Mouse (Mus musculus) frontal cortex, adult 2 months (tissue): ENCODE results near the gene B4galt5. TPM values are rescaled to one million over a fixed set of nuclear protein-coding genes. Genes with fewer than 3 reads are reported as not detected.
A peak's percentile ranks its signal among the peaks of the same experiment; 100 is the strongest.

Experiments used
- DNase-seq, 2 experiments: peaks; one replicate each; pipeline ENCODE4 v3.0.0; 2022; ENCODE audit warnings: low spot score in 1 of 2; ENCODE audit errors: extremely low spot score in 1 of 2
- polyA plus RNA-seq: library from polyadenylated mRNA; depleted of rRNA; stranded (reverse); fragments of >200 nt; gene quantifications from 2 replicates; pipeline ENCODE4 v1.2.3, GENCODE M21; 2012

The B4galt5 gene
- polyA plus RNA-seq, 1 experiment = 37.8 TPM

DNA sequence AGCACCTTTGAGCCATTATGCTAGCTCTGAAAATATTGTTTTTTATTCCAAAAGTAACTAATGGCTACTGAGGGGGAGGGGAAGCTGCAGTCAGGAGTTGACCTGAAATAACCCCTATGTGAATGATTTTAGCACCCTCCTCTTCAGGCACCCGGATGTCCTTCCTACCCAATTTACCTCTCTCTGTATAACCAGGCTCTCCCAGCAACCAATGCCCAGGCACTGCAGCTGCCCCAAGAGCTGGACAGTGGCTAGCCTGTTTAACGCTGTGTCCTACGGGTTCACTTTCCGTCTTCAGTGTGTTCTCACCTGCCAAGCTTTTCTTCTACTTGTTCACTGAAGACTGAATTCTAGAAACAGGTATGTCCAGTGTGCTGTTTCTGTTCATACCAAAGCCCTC is 14.7 kb downstream of the B4galt5 start:
- no peak for DNase-seq

DNA sequence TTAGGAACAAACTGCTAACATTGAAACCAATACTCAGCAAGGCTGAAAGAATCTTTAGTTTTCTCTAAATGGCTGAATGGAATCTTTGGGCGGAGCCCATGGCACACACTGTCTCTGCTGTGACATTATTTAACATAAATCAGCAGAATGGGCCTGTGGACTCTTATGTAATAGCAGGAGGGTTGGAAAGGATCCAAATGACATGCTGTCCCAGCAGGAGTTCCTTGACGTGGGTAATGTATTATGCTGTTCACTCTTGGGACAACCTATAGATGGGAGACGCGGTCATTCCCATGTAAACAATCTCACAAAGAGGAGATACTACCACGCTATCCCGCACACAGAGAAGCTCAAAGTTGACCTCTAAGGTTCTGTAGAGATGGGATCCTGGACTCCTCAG is 15.5 kb downstream of the B4galt5 start:
- no peak for DNase-seq

DNA sequence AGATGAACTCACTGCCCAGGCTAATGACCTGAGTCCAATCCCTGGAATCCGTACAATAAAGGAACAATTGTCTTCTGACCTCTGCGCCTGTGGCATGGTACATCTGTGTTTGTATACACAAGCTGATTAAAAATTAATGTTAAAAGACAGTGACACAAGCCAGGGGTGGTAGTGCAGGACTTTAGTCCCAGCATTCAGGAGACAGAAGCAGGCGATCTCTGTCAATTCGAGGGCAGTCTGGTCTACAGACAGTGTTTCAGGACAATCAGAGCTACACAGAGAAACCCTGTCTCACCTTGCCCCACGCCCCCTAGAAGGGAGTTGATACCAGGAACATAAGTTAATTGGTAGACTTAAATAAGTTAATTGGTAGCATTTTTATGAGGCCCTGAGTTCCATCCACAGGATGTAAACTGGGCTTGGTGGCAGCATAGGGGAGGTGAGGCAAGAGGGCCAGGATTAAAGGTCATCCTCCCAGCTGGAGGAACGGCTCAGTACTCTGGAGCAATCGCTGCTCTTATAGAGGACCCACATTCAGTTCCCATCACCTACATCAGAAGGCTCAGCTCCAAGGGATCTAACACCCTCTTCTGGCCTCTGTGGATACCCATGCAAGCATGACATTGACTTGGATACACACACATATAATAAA is 16.5 kb downstream of the B4galt5 start:
- no peak for DNase-seq

DNA sequence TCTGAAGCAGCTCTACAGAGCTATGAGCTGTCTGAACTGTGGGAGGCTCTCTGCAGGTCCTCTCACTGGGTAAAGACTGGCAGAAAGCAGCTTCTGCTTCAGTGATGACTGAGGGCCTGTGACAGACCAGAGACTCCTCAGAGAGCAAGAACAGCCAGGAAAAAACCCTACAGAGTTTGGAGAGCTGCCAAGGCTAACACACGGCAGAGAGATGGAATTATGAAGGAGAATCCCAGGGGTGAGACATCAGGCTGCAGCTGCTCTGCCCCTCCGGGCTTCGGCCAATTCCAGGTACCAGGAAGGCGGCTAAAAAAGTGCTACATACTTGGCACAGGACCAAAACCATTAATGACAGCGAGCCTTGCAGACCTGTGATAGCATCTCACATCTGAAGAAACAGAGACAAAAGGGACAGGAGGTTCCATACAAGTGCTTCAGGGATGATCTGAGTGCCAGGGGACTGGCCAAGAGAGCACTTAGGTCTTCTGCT is 17.5 kb downstream of the B4galt5 start:
- peak in 1 of 2 experiments; percentile 52 for DNase-seq

DNA sequence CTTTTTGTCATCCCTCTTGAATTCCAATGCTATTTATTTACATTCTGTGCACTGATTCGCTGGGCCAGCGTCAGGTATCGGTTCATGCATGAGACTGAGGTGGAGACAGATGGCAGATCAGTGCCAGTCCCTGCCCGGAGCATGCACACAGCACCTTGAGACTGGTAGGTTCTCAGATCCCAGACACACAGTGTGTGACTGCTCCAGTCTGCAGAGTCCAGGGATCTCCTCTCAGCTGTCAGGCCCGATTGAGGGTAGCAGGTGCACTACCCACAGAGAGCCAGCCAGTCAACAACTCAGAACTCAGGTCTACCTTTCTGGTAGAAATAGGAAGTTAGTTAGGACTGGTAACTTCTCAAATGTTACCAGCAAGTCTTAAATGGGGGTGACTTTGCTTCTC is 18.4 kb downstream of the B4galt5 start:
- no peak for DNase-seq

DNA sequence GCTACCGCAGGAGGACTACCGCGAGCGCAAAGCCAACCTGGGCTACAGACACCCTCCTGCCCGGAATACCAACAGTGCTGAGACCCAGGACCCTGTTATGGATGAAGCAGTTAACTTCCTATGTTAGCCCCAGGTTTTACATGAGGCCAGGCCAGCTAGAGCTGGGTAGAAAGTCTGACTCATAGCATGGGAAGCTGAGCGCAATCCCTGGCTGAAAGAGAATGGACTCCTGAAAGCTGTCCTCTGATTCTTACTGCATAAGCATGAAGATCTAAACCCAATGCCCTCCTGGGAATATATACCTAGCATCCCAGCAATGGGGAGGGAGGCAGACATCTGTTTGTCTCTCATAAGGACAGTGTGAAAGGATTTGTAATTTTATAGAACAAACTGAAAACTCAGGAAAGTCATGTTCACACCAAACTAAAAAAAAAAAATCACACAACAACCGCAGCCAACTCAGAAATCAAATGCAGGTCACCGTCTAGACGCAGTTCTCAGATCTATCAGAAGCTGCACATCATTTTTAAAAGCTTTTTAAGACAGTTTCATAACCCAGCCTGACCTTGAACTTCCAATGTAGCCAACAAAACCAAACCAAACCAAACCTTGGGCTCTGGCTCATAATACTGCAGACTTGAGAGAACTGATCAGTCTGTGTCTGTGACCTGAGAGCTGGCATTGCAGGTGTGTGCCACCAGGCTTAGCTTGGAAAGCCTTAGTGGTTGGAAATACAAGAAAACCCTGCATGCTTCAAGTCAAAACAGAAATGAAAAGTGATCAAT is 19.3 kb downstream of the B4galt5 start:
- DNase-seq = no peak

DNA sequence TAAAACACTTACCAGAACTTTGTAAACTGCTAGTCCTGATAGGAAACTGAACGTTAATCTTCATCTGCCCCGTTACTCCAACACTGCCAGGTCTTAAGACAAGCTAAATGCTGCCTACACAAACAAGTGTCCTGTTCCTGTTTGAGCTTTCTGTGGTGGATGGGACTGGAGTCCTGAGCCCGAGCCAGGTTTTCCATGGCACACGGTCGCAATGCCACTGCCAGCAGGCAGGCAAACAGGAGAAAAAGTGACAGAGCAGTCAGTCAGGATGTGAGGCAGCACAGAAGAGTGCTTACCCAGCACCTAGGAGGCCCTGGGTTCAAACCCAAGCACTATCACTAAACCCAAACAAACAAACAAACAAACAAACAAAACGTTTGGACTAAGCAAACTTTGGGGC is 20.6 kb downstream of the B4galt5 start:
- no peak for DNase-seq

DNA sequence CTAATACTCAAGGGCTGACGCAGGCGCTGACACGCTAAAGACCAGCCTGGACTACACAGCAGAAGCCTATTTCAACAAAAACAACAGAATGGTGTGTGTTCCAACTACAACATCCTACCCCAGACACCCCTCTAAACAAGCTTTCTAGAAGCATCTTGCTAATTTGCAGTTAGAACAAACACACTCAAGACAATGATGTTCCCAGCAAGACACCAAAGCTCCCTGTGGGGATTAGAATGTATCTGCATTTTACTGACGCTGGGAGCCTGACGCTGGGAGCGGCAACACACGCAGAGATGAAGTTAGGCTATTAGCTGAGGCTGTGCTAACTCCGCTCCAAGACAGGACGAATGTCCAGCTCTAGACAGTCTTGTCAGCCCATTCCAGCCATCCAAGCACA is 22.4 kb downstream of the B4galt5 start:
- DNase-seq = no peak

DNA sequence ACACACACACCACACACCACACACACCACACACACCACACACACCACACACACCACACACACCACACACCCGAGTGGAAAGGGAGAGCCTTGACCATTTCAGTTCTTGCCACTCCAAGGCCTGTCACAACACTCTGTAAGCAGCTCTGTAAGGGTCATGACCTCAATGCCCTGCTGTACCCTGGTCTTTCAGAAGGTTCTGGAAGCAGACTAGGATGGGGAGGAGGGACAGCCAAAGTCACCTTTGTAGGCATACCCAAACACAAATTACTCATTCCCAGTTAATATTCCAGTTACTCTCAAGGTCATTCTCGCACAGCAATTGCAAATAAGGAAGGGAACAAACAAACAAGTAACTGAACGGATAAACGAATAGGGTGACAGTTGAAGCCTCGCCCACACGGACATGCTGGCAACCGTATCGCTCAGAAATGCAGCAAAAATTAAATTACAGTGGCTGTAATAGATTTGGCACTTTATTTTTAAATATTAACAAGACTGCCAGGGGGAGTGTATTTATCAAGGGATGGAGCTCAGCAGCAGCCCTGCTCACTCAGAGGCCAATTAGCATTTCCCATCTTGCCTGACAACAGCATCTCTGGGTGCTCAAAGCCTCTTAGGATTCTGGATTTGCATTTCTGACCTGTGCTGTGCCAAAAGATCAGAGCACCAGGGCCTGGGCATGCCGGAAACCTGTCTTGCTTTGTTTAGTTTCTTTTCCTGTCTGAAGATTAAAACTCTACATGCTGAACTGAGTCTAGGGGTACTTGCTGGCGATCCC is 24.6 kb downstream of the B4galt5 start:
- no peak for DNase-seq

DNA sequence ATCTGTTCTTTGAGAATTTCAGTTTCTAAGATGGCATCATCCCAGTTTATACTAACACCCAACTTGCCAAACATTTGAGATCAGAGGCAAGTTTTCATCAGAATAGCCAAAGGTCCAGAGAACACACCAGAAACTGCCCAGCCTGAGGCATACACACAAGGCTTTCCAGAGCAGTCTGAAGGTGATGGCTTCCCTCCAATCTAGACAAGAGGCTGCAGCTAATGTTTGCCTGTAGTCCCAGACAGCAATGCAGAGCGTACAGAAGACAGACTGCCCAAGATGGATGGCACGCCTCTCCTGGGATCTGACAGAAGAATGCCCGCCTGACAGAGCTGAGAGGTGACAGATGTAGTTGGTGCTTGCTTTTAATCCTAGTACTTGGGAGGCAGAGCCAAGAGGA is 25.9 kb downstream of the B4galt5 start:
- no peak for DNase-seq

DNA sequence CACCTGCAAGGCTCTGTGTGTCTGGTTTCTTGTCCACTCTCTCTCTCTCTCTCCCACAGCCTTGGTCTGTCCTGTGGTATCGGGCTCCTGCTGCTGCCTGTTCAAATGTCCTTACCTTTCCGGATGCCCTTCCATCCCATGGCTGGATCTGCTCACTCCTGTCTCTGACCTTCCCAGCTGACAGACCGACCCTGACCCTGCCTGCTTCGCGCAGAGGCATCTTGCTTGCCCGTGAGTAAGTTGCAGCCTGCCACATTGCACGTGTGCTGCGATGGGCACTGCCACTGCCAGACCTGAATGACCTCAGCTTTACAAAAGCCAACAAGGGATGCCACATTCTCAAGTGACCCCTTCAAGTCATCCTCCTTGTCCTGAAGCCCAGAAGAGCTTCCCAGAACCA is 27.6 kb downstream of the B4galt5 start:
- DNase-seq = no peak

DNA sequence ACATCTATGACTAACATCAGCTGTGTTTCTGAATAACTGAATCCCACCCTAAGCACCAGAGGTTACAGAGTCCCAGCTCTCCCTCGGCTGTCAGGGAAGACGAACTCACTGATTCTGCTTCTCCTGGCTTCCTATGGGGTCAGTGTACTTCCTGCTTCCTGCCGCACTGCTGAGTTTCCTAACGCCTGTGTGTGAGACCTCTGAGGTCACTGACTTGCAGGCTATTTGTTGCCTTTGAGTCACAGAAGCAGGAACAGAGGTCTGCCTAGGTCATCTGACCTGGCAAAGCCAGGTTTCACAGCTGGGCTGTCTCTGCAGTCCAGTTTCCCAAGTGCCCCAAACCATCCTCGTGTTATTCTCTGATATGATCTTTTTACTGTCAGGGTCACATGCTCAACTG is 30.0 kb downstream of the B4galt5 start:
- no peak for DNase-seq

DNA sequence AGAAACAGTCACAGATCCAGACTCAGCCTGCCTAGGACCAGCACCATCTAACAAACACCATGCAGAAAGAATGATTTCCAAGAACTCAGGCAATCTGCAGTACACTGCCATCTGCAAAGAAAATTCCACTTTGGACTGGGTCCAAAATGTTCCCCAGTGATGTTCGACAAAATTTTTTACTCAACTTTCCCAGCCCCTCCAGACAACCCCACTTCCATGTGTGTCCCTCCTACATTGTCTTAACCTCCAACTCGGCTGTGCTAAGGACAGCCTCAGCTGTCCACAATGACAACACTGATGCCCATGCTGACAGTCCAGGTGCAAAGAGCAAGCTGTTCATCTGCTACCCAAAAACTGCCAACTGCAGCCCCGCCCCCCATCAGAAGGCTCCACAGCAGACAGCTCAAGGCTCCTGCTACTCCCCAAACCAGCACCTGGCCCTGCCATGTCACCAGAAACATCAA is 32.2 kb downstream of the B4galt5 start:
- peak in 1 of 2 experiments; percentile 54 for DNase-seq

DNA sequence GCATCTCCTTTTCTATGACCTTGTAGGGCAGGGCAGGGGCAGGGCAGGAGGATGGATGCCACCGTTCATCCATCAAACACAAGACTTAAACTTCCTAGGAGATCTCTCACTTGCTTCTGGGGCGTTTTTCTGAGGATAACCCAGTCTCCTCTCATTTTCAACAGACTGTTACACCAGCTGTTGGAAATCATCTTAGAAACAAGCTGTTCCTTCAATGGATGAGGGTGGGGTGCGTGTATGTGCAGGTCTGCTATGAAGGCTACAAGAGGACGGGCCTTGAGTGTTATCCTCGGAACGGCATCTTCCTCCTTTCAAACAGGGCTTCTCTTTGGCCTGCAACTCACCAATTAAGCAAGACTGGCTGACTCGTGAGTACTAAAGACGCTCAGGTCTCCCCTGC is 34.5 kb downstream of the B4galt5 start:
- DNase-seq = no peak

DNA sequence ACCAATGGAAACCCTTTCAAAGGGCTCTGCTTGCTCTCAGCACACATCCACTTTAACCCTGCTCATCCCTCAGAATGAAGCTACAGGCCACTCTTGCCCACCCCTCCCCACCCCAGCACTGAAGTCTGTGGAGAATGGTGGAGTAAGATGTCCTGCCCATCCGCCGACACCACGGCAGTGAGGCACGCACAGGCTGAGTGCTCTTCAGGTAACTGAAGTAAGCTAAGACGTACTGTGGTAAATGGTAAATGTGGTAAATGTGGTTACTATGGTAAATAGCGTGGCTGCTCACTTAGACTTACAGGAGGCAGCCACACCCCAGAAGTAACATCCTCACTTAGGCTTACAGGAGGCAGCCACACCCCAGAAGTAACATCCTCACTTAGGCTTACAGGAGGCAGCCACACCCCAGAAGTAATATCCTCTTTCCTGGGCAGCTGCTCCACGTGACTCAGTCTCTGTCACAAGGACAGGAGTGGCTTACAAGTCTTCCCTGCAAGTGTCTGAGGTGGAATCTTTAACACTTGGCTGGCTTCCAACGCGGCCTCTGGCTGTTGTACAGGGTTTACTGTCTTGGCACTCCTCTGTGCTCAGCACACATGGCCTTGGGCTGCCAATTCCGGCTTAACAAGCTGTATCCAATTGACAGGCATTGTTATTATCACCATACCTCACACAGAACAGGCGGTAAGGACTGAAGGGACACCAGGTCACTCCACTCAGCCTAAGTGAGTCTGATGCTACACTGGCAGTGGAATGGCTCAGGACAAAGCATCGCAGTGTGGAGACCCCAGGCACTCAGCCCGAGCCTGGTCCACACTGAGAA is 35.3 kb downstream of the B4galt5 start:
- DNase-seq = no peak

DNA sequence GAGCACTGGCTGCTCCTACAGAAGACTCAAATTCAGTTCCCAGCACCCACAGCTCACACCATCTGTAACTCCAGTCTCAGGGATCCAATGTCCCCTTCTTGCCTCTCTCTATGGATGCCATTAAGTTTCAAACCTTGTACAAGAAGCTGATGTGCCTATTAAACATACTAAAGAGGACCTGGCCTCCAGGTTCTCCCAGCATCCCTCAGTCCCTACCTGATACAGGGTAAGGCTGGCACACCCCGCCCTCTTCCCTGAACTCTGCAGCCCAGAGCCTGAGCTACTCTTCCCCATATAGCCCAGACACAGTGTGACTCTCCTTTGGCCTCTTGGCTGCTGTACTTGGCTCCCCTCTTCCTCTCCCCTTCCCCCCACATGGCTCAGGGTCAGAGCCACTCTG is 38.9 kb downstream of the B4galt5 start:
- DNase-seq = no peak

DNA sequence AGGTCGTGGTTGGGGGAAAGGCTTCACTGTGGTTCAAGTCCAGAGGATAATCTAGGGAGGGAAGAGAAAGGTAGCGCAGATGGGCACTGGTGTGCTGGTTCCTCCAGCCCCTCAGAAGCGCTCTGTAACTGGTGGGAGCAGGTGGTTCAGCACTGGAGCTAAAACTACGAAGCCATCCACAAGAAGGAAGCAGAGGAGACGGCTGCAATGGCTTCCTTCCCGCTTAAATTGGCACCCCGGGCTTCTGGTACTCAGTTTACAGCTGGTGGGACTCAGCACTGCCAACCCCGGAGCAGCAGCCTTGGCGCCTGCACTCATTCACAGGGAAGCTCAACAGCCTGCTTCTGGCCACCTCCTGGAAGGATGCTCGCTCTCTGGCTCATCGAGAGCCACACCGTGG is 39.7 kb downstream of the B4galt5 start:
- no peak for DNase-seq

DNA sequence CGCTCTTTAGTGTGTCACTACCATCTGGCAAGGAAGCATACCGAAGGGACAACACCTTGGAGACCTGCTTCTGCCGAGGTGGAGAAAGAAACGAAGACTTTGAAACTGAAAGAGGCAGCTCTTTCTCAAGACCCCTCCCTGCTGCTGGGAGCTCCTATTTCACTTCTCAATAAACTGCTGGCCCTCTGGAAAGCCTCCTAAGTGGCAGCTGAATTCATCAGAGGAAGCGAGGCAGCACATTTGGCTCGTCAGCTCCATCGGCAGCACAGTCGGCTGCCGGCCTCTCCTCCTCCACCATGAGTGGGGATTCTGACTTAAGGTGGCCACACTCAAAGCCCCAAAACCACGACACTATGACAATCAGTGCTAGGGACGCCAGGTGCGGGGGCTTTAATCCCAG is 41.3 kb downstream of the B4galt5 start:
- no peak for DNase-seq

DNA sequence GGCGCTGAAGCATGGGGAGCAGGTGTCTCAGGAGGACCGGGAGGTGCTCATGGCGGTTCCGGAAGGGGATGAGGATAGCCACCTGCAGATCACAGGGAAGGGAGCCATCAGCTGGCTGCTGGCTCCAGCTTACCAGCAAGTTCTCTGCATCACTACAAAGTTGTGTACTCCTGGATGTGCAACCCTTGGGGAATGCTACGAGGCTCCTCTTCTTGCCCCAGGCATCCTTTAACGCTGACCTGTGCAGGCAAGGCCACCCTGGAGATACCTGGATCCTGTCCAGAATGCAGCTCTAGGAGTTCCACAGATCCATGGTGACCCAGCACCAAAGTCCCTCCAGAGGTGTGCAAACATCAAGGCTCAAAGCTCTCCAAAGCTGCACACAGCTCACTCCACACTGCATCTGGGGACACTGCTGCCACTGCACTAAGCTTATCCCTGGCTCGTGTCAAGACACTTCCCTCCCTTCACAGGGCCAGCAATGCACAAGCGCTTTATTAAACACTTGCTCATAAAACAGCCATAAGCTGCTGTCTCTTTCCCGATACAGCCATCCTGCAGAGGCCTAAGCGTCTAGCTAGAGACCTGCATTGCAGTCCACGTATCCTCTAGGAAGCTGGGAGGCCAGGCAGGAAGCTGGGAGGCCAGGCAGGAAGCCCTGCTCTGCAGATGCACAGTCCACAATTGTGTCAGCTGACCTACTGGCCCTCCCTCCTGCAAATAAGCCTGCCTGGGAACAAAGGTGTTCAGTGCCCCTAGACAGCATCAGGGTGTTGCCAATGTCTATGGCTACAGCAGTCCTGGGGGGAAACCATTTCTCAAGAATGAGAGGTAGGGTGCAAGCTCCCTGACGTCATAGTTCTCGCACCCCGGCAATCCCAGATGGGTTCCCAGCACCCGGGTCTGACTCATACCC is 42.1 kb downstream of the B4galt5 start:
- no peak for DNase-seq

DNA sequence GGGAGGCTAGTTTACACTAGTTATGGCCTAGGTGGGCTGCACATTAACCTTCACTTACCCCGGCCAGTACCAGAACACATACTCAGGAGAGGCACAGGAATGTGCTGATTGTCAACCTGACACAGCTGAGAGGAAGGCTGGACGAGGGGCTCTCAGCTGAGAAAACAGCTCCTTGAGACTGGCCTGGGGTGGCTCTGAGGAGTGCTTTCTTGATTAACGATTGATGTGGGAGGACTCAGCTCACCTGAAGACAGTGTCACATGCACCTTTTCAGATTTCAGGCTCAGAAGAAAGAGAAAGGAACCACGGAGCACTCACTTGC is 42.7 kb downstream of the B4galt5 start:
- no peak for DNase-seq
